Mouse (Mus musculus): ENCODE data around the gene Ccno. TPM values are rescaled to one million over a fixed set of nuclear protein-coding genes. Genes with fewer than 3 reads are reported as not detected.

The Ccno gene
- polyA plus RNA-seq, 1 experiment = 0.32 TPM

DNA sequence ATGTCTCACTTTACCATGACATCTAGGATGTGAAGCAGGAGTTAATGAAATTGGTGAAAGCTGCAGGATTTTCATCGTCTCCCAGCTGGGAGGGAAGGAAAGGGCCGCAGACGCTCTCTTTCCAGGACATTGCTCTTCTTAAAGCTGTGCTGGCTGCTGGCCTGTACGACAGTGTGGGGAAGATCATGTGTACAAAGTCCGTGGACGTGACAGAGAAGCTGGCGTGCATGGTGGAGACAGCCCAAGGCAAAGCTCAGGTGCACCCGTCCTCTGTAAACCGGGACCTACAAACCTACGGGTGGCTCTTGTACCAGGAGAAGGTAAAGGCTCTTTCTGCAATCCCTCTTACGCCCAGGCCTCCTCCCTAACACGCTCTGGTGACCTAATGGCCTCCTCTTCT lies 23.2 kb upstream of the Ccno start:
- H3K27me3 ChIP-seq (ENCODE audit: control insufficient read depth, insufficient read depth, low read length) = no peaks in the 10 kb centered on the region
- H3K36me3 ChIP-seq (ENCODE audit: control insufficient read depth, insufficient read depth, low read length) = peaks cover 46% of the 10 kb centered on the region
- WGBS = 95% methylated on average over 12 of the region's 12 CpGs
- H3K4me1 ChIP-seq (ENCODE audit: control insufficient read depth, insufficient read depth, insufficient read length, low read length) = no peaks in the 10 kb centered on the region
- TF ChIP-seq POLR2A (IDR thresholded peaks at IDR 0.05; ENCODE audit: low read depth, low read length) (no peak), CTCF (IDR thresholded peaks at IDR 0.05; ENCODE audit: extremely low read depth, insufficient read length, insufficient replicate concordance, low read depth, low read length) (no peak)
- H3K27ac ChIP-seq (ENCODE audit: insufficient read depth, low read depth, low read length) = no peak overlapping the region
- no peak overlapping the region for H3K4me3 ChIP-seq (ENCODE audit: low read depth, low read length)

DNA sequence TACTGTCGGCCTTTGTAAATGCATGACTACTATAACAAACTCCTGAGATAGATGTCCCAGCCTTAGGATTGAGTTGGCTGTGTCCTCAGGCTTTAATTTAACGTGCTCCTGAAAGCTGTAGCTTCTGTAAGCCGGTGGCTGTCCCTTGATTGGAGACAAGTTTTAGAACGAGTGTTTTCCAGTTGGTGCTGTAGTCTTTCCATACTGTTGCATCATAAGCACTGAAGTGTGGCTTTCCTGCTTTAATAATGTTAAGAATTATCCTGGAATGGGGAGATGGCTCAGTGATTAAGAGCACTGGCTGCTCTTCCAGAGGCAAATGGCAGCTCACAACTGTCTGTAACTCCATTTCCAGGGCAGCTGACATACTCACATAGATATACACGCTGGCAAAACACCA lies 20.3 kb upstream of the Ccno start:
- TF ChIP-seq CTCF (IDR thresholded peaks at IDR 0.05; ENCODE audit: extremely low read depth, insufficient read length, insufficient replicate concordance, low read depth, low read length) = no peak
- no peak for TF ChIP-seq POLR2A (IDR thresholded peaks at IDR 0.05; ENCODE audit: low read depth, low read length)
- no peak overlapping the region for H3K4me3 ChIP-seq (ENCODE audit: low read depth, low read length)
- WGBS = 91% methylated on average over 5 of the region's 5 CpGs

DNA sequence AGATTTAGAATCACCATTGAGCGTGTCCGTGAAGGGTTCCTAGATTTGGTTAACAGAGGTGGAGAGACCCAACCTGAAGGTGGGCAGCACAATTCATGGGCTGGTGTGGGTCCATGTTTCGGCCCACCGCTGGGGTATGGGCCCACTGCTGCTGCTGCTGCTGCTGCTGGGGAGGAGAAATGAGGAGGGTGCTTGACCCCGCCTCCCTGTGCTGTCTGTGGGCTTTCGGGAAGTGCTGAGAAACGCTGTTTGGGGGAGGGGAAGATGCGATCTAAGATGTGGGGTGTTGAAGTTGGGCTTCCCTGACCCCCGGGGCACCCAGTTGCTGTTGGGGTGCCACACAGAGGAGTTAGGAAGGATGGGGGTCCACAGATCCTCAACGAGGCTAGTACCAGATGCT lies 10.9 kb upstream of the Ccno start:
- Histone ChIP-seq H3K27ac (ENCODE audit: insufficient read depth, low read depth, low read length) (no peak overlapping the region), H3K36me3 (ENCODE audit: control insufficient read depth, insufficient read depth, low read length) (no peaks in the 10 kb centered on the region), H3K27me3 (ENCODE audit: control insufficient read depth, insufficient read depth, low read length) (peaks cover 6% of the 10 kb centered on the region; the same call in 1 of the 2 replicates), H3K4me3 (ENCODE audit: low read depth, low read length) (no peak overlapping the region), H3K4me1 (ENCODE audit: control insufficient read depth, insufficient read depth, insufficient read length, low read length) (no peaks in the 10 kb centered on the region)
- no peak for TF ChIP-seq CTCF (IDR thresholded peaks at IDR 0.05; ENCODE audit: extremely low read depth, insufficient read length, insufficient replicate concordance, low read depth, low read length)
- TF ChIP-seq POLR2A (IDR thresholded peaks at IDR 0.05; ENCODE audit: low read depth, low read length) = no peak
- WGBS = 39% methylated on average over 10 of the region's 10 CpGs

More for the DNA sequence above, 20.3 kb upstream of the Ccno start:
- Histone ChIP-seq H3K27me3 (ENCODE audit: control insufficient read depth, insufficient read depth, low read length) (no peaks in the 10 kb centered on the region), H3K36me3 (ENCODE audit: control insufficient read depth, insufficient read depth, low read length) (peaks cover 35% of the 10 kb centered on the region), H3K27ac (ENCODE audit: insufficient read depth, low read depth, low read length) (no peak overlapping the region), H3K4me1 (ENCODE audit: control insufficient read depth, insufficient read depth, insufficient read length, low read length) (no peaks in the 10 kb centered on the region)

- no peaks in the 10 kb centered on the region for H3K36me3 ChIP-seq (ENCODE audit: control insufficient read depth, insufficient read depth, low read length)
- no peak overlapping the region for H3K27ac ChIP-seq (ENCODE audit: insufficient read depth, low read depth, low read length)
- H3K4me3 ChIP-seq (ENCODE audit: low read depth, low read length) = no peak overlapping the region
- H3K27me3 ChIP-seq (ENCODE audit: control insufficient read depth, insufficient read depth, low read length) = peaks cover 50% of the 10 kb centered on the region
- 28% methylated on average over 18 of the region's 18 CpGs for WGBS
- peaks cover 13% of the 10 kb centered on the region for H3K4me1 ChIP-seq (ENCODE audit: control insufficient read depth, insufficient read depth, insufficient read length, low read length)
- TF ChIP-seq CTCF (IDR thresholded peaks at IDR 0.05; ENCODE audit: extremely low read depth, insufficient read length, insufficient replicate concordance, low read depth, low read length) (no peak), POLR2A (IDR thresholded peaks at IDR 0.05; ENCODE audit: low read depth, low read length) (no peak)
Measured at GRCm38 (mm10) chr13:112985605-112986450, 1.8 kb upstream of the Ccno start.

- no peak for TF ChIP-seq POLR2A (IDR thresholded peaks at IDR 0.05; ENCODE audit: low read depth, low read length)
- TF ChIP-seq CTCF (IDR thresholded peaks at IDR 0.05; ENCODE audit: extremely low read depth, insufficient read length, insufficient replicate concordance, low read depth, low read length) = no peak
- peaks cover 56% of the 10 kb centered on the region for H3K27me3 ChIP-seq (ENCODE audit: control insufficient read depth, insufficient read depth, low read length)
- H3K36me3 ChIP-seq (ENCODE audit: control insufficient read depth, insufficient read depth, low read length) = no peaks in the 10 kb centered on the region
- peaks cover 13% of the 10 kb centered on the region for H3K4me1 ChIP-seq (ENCODE audit: control insufficient read depth, insufficient read depth, insufficient read length, low read length)
- H3K4me3 ChIP-seq (ENCODE audit: low read depth, low read length) = no peak overlapping the region
- H3K27ac ChIP-seq (ENCODE audit: insufficient read depth, low read depth, low read length) = no peak overlapping the region
- WGBS = 2% methylated on average over 17 of the region's 17 CpGs
Measured at GRCm38 (mm10) chr13:112986451-112986950, 1.1 kb upstream of the Ccno start.

GRCm38 (mm10) chr13:112987991-112988390 lies 389 bp downstream of the Ccno start:
- whole genome bisulfite sequencing = under 1% methylated on average over 39 of the region's 39 CpGs
- TF ChIP-seq POLR2A (IDR thresholded peaks at IDR 0.05; ENCODE audit: low read depth, low read length) (no peak), CTCF (IDR thresholded peaks at IDR 0.05; ENCODE audit: extremely low read depth, insufficient read length, insufficient replicate concordance, low read depth, low read length) (no peak)
- Histone ChIP-seq H3K27me3 (ENCODE audit: control insufficient read depth, insufficient read depth, low read length) (peaks cover 57% of the 10 kb centered on the region), H3K36me3 (ENCODE audit: control insufficient read depth, insufficient read depth, low read length) (no peaks in the 10 kb centered on the region), H3K4me3 (ENCODE audit: low read depth, low read length) (peak overlapping the region; percentile 64), H3K4me1 (ENCODE audit: control insufficient read depth, insufficient read depth, insufficient read length, low read length) (peaks cover 13% of the 10 kb centered on the region), H3K27ac (ENCODE audit: insufficient read depth, low read depth, low read length) (no peak overlapping the region)

GRCm38 (mm10) chr13:112988866-112989265 lies 1.3 kb downstream of the Ccno start:
- 3% methylated on average over 19 of the region's 19 CpGs for WGBS
- no peak overlapping the region for H3K27ac ChIP-seq (ENCODE audit: insufficient read depth, low read depth, low read length)
- peaks cover 66% of the 10 kb centered on the region for H3K27me3 ChIP-seq (ENCODE audit: control insufficient read depth, insufficient read depth, low read length)
- no peaks in the 10 kb centered on the region for H3K36me3 ChIP-seq (ENCODE audit: control insufficient read depth, insufficient read depth, low read length)
- peaks cover 18% of the 10 kb centered on the region for H3K4me1 ChIP-seq (ENCODE audit: control insufficient read depth, insufficient read depth, insufficient read length, low read length)
- peak overlapping the region; percentile 16 for H3K4me3 ChIP-seq (ENCODE audit: low read depth, low read length)
- TF ChIP-seq POLR2A (IDR thresholded peaks at IDR 0.05; ENCODE audit: low read depth, low read length) = no peak
